Comparison of ENCODE assay signal across 8 mouse cellular contexts in genomic region chr11:119052661-119053256, GRCm38 (mm10). TPM values are rescaled to one million over a fixed set of nuclear protein-coding genes. Genes with fewer than 3 reads are reported as not detected.
DNase-seq lines count a peak whose midpoint lies in the region; ATAC-seq and TF ChIP-seq lines count a peak whose summit lies in the region.

No protein-coding gene starts in this region.

- no peak; the same call in 1 of the 2 replicates for ATAC-seq in forebrain, embryonic 13.5 days
- 0 out of 2 replicates have a peak, but pooled peaks have one; percentile 15 for ATAC-seq in kidney, postnatal 0 days (replicated peaks; ENCODE audit: low FRiP score, low read depth)
- ATAC-seq in midbrain, embryonic 11.5 days (ENCODE audit: low FRiP score) = peak; percentile 19; the same call in 1 of the 2 replicates

- H3K27me3 ChIP-seq in MEL (ENCODE audit: control insufficient read depth in 1 of 2, insufficient read depth in 2 of 2, low read length in 2 of 2) = peaks cover 0 to 4% of the 10 kb centered on the region in 2 experiments
- H3K27me3 ChIP-seq in forebrain, embryonic 13.5 days = peaks cover 78% of the 10 kb centered on the region
- H3K27me3 ChIP-seq in kidney, postnatal 0 days (ENCODE audit: insufficient read depth, low read length) = peaks cover 76% of the 10 kb centered on the region
- H3K27me3 ChIP-seq in midbrain, embryonic 11.5 days (ENCODE audit: control insufficient read depth, insufficient read depth, low read length) = peaks cover 91% of the 10 kb centered on the region

- no peak overlapping the region for H3K27ac ChIP-seq in MEL (ENCODE audit: control insufficient read depth, low read depth, low read length)
- H3K27ac ChIP-seq in forebrain, embryonic 13.5 days = peak overlapping the region; percentile 95
- no peak overlapping the region for H3K27ac ChIP-seq in kidney, postnatal 0 days
- H3K27ac ChIP-seq in midbrain, embryonic 11.5 days (ENCODE audit: low read depth, low read length) = no peak overlapping the region; the same call in 1 of the 2 replicates

- H3K4me1 ChIP-seq in MEL (ENCODE audit: control insufficient read depth in 1 of 2, insufficient read depth in 2 of 2, low read length in 2 of 2) = 0 out of 4 replicates have a peak, but pooled peaks cover 0 to 7% of the 10 kb centered on the region in 2 experiments
- H3K4me1 ChIP-seq in forebrain, embryonic 13.5 days = peaks cover 59% of the 10 kb centered on the region
- peaks cover 22% of the 10 kb centered on the region for H3K4me1 ChIP-seq in kidney, postnatal 0 days (replicated peaks; ENCODE audit: insufficient read depth, low read length)
- H3K4me1 ChIP-seq in midbrain, embryonic 11.5 days (ENCODE audit: control insufficient read depth, insufficient read depth, low read length) = peaks cover 37% of the 10 kb centered on the region

- peak; percentile 52 to 57 for DNase-seq in heart, adult 18-20 months
- no peak for DNase-seq in heart, postnatal 25 days (ENCODE audit: low spot score)
- peak; percentile 86 for DNase-seq in MEL (ENCODE audit: low read depth, low spot score)
- peak; percentile 74 for DNase-seq in kidney, postnatal 0 days (ENCODE audit: low spot score)
- no peak for DNase-seq in midbrain, embryonic 11.5 days (ENCODE audit: low spot score, missing footprints)
- DNase-seq in frontal cortex, postnatal 25 days (ENCODE audit: low spot score in 2 of 2) = no peak
- DNase-seq in T-cell, adult 2 months (ENCODE audit: low spot score) = no peak

- H3K4me3 ChIP-seq in MEL (ENCODE audit: control insufficient read depth in 1 of 2, insufficient read depth in 1 of 2, low read depth in 2 of 2, low read length in 2 of 2) = peak overlapping the region; percentile 27 to 50; a peak in 3 of 4 replicates
- H3K4me3 ChIP-seq in forebrain, embryonic 13.5 days = peak overlapping the region; percentile 55
- H3K4me3 ChIP-seq in kidney, postnatal 0 days (replicated peaks; ENCODE audit: low read depth, low read length) = peak overlapping the region; percentile 16
- H3K4me3 ChIP-seq in midbrain, embryonic 11.5 days (ENCODE audit: low read depth, low read length) = peak overlapping the region; percentile 29

- 0 out of 4 replicates have a peak, but pooled peaks of 1 of the 2 experiments have one; percentile 40 for TF ChIP-seq POLR2A in MEL (IDR thresholded peaks at IDR 0.05; ENCODE audit: control insufficient read depth in 1 of 2, insufficient read depth in 1 of 2, low read depth in 1 of 2, low read length in 2 of 2, poor library complexity in 1 of 2)

- WGBS in forebrain, embryonic 13.5 days = 4% methylated on average over 13 of the region's 13 CpGs
- WGBS in kidney, postnatal 0 days = 2% methylated on average over 13 of the region's 13 CpGs
- WGBS in midbrain, embryonic 11.5 days = under 1% methylated on average over 13 of the region's 13 CpGs

- peak overlapping the region; percentile 56 for H3K9ac ChIP-seq in MEL (ENCODE audit: control insufficient read depth, low read depth, low read length, poor library complexity, severe bottlenecking)
- H3K9ac ChIP-seq in forebrain, embryonic 13.5 days = peak overlapping the region; percentile 58
- H3K9ac ChIP-seq in kidney, postnatal 0 days (ENCODE audit: low read depth, low read length) = no peak overlapping the region
- no peak overlapping the region for H3K9ac ChIP-seq in midbrain, embryonic 11.5 days (ENCODE audit: low read length)

- no peaks in the 10 kb centered on the region for H3K79me2 ChIP-seq in MEL (ENCODE audit: control insufficient read depth, insufficient read depth, low read length, poor library complexity)

- peaks cover 0 to 2% of the 10 kb centered on the region in 2 experiments; a peak in 1 of 4 replicates for H3K36me3 ChIP-seq in MEL (ENCODE audit: control insufficient read depth in 1 of 2, insufficient read depth in 2 of 2, low read length in 2 of 2)
- H3K36me3 ChIP-seq in forebrain, embryonic 13.5 days (ENCODE audit: poor library complexity, severe bottlenecking) = no peaks in the 10 kb centered on the region
- H3K36me3 ChIP-seq in kidney, postnatal 0 days (ENCODE audit: insufficient read depth, low read length) = no peaks in the 10 kb centered on the region
- no peaks in the 10 kb centered on the region for H3K36me3 ChIP-seq in midbrain, embryonic 11.5 days (ENCODE audit: control insufficient read depth, insufficient read depth, low read length)

- H3K9me3 ChIP-seq in MEL (replicated peaks; ENCODE audit: insufficient read depth, low read length) = no peaks in the 10 kb centered on the region
- no peaks in the 10 kb centered on the region for H3K9me3 ChIP-seq in forebrain, embryonic 13.5 days (replicated peaks)
- H3K9me3 ChIP-seq in kidney, postnatal 0 days (replicated peaks; ENCODE audit: low read length) = no peaks in the 10 kb centered on the region
- no peaks in the 10 kb centered on the region for H3K9me3 ChIP-seq in midbrain, embryonic 11.5 days (ENCODE audit: control insufficient read depth, low read length)

- peak overlapping the region; percentile 95 for H3K4me2 ChIP-seq in forebrain, embryonic 13.5 days
- peak overlapping the region; percentile 57 for H3K4me2 ChIP-seq in kidney, postnatal 0 days (ENCODE audit: low read length)
- peak overlapping the region; percentile 57 for H3K4me2 ChIP-seq in midbrain, embryonic 11.5 days

- TF ChIP-seq RAD21 in MEL (IDR thresholded peaks at IDR 0.05; ENCODE audit: low read depth, low read length) = no peak

- TF ChIP-seq EP300 in MEL (IDR thresholded peaks at IDR 0.05; ENCODE audit: low read depth in 1 of 2, low read length in 2 of 2) = no peak

- intact Hi-C loops in heart, postnatal 25 days (cut with DNase I) = loop anchor here (5.0 kb wide), 1 partner anchor 140 kb away; no protein-coding TSS in a partner anchor

- no peak for TF ChIP-seq CTCF in MEL (IDR thresholded peaks at IDR 0.05 in 2 of 3, conservative IDR thresholded peaks at IDR 0.05 in 1 of 3; ENCODE audit: control insufficient read depth in 1 of 3, insufficient read depth in 1 of 3, low read depth in 2 of 3, low read length in 3 of 3, poor library complexity in 1 of 3, severe bottlenecking in 1 of 3)
- no peak for TF ChIP-seq CTCF in kidney, postnatal 0 days (IDR thresholded peaks at IDR 0.05; ENCODE audit: low read depth)

TF ChIP-seq in MEL, 35 proteins besides CTCF, POLR2A, EP300 and RAD21 (continues in another document):
- TF ChIP-seq BHLHE40 (IDR thresholded peaks at IDR 0.05; ENCODE audit: borderline replicate concordance, low read depth, low read length) (no peak), KAT2A (conservative IDR thresholded peaks at IDR 0.05; ENCODE audit: low read depth, low read length) (no peak), MYC (IDR thresholded peaks at IDR 0.05; ENCODE audit: low read depth, low read length) (peak; percentile 69; the same call in 1 of the 2 replicates), USF2 (IDR thresholded peaks at IDR 0.05; ENCODE audit: borderline replicate concordance in 1 of 2, insufficient read depth in 1 of 2, low read depth in 1 of 2, low read length in 2 of 2) (no peak), MXI1 (IDR thresholded peaks at IDR 0.05; ENCODE audit: low read depth, low read length) (peak; percentile 48; the same call in 1 of the 2 replicates), E2F4 (IDR thresholded peaks at IDR 0.05; ENCODE audit: borderline replicate concordance, low read depth, low read length) (peak; percentile 61; the same call in 1 of the 2 replicates), SIN3A (IDR thresholded peaks at IDR 0.05; ENCODE audit: low read length) (peak; percentile 51; the same call in 1 of the 2 replicates), JUND (IDR thresholded peaks at IDR 0.05; ENCODE audit: low read depth, low read length) (no peak), ELF1 (IDR thresholded peaks at IDR 0.05; ENCODE audit: low read depth, low read length) (no peak), HCFC1 (IDR thresholded peaks at IDR 0.05; ENCODE audit: low read depth, low read length) (0 out of 2 replicates have a peak, but pooled peaks have one; percentile 12), MAZ (IDR thresholded peaks at IDR 0.05; ENCODE audit: low read depth, low read length) (no peak), UBTF (IDR thresholded peaks at IDR 0.05; ENCODE audit: borderline replicate concordance, insufficient read depth, low read depth, low read length) (no peak), MAX (IDR thresholded peaks at IDR 0.05; ENCODE audit: low read length) (peak; percentile 57; the same call in 1 of the 2 replicates), MEF2A (IDR thresholded peaks at IDR 0.05; ENCODE audit: extremely low read depth, insufficient replicate concordance, low read depth, low read length, poor library complexity, severe bottlenecking) (no peak)

RNA-seq across cellular contexts. Expression of gene Cbx8, which starts 12.0 kb away (rescaled TPM):
- 1 to 10 TPM; 3.1 to 4.0 TPM for total RNA-seq in heart, adult 18-20 months (2021)
- total RNA-seq in heart, postnatal 25 days (2021) = 1 to 10 TPM; 4.4 to 7.6 TPM
- total RNA-seq in MEL (2012; rRNA removed) = 5.3 and 5.7 TPM in 2 replicates
- polyA plus RNA-seq in MEL (2012; ENCODE audit: insufficient read depth in 1 of 2, insufficient read length in 2 of 2, low read depth in 1 of 2, low replicate concordance in 2 of 2, missing spikeins in 1 of 2) = 10 to 100 TPM in 1 of 2 experiments, not detected in 1; 11.3 TPM
- 9.8 and 12.3 TPM in 2 replicates for polyA plus RNA-seq in forebrain, embryonic 13.5 days (2015; fragmentation: Nextera tagmentation; extraction: Ambion mirVana)
- 6.1 and 7.7 TPM in 2 replicates for polyA plus RNA-seq in kidney, postnatal 0 days (2015; fragmentation: Nextera tagmentation; extraction: Ambion mirVana)
- polyA plus RNA-seq in midbrain, embryonic 11.5 days (2014; fragmentation: Nextera tagmentation; extraction: Ambion mirVana) = 11.3 and 11.9 TPM in 2 replicates

RNA-seq across cellular contexts. Expression of gene Cbx2, which starts 30.0 kb away (rescaled TPM):
- total RNA-seq in heart, adult 18-20 months (2021) = 1 to 10 TPM; 1.5 to 2.6 TPM
- 1 to 10 TPM; 3.8 to 3.9 TPM for total RNA-seq in heart, postnatal 25 days (2021)
- total RNA-seq in MEL (2012; rRNA removed) = 11.8 and 13.1 TPM in 2 replicates
- 10 to 100 TPM in 1 of 2 experiments, not detected in 1; 13.3 TPM for polyA plus RNA-seq in MEL (2012; ENCODE audit: insufficient read depth in 1 of 2, insufficient read length in 2 of 2, low read depth in 1 of 2, low replicate concordance in 2 of 2, missing spikeins in 1 of 2)
- 45.2 and 52.0 TPM in 2 replicates for polyA plus RNA-seq in forebrain, embryonic 13.5 days (2015; fragmentation: Nextera tagmentation; extraction: Ambion mirVana)
- 16.7 and 18.4 TPM in 2 replicates for polyA plus RNA-seq in kidney, postnatal 0 days (2015; fragmentation: Nextera tagmentation; extraction: Ambion mirVana)
- polyA plus RNA-seq in midbrain, embryonic 11.5 days (2014; fragmentation: Nextera tagmentation; extraction: Ambion mirVana) = 66.7 and 70.5 TPM in 2 replicates

RNA-seq across cellular contexts. Expression of gene Cbx4, which starts 33.3 kb away (rescaled TPM):
- 1 to 10 TPM; 6.5 to 7.2 TPM for total RNA-seq in heart, adult 18-20 months (2021)
- 10 to 100 TPM; 14.0 to 14.8 TPM for total RNA-seq in heart, postnatal 25 days (2021)
- 8.0 and 8.1 TPM in 2 replicates for total RNA-seq in MEL (2012; rRNA removed)
- 10 to 100 TPM in 1 of 2 experiments, not detected in 1; 22.6 TPM for polyA plus RNA-seq in MEL (2012; ENCODE audit: insufficient read depth in 1 of 2, insufficient read length in 2 of 2, low read depth in 1 of 2, low replicate concordance in 2 of 2, missing spikeins in 1 of 2)
- polyA plus RNA-seq in forebrain, embryonic 13.5 days (2015; fragmentation: Nextera tagmentation; extraction: Ambion mirVana) = 10.2 and 11.5 TPM in 2 replicates
- polyA plus RNA-seq in kidney, postnatal 0 days (2015; fragmentation: Nextera tagmentation; extraction: Ambion mirVana) = 8.0 and 9.7 TPM in 2 replicates
- 6.3 and 7.0 TPM in 2 replicates for polyA plus RNA-seq in midbrain, embryonic 11.5 days (2014; fragmentation: Nextera tagmentation; extraction: Ambion mirVana)

Comparison
In these comparisons a context has a peak if more than half of its experiments do, and no peak if none do; other contexts are left out.
1. DNase-seq: peak in heart, adult 18-20 months (2 of 2), MEL (single experiment) and kidney, postnatal 0 days (single experiment); none in heart, postnatal 25 days (single experiment), midbrain, embryonic 11.5 days (single experiment), frontal cortex, postnatal 25 days (0 of 2) and T-cell, adult 2 months (single experiment).
2. H3K9ac ChIP-seq: peak in MEL (single experiment) and forebrain, embryonic 13.5 days (single experiment); none in kidney, postnatal 0 days (single experiment) and midbrain, embryonic 11.5 days (single experiment).
3. Peak in every context shown above with its lines, with median percentiles within 50 percentile points of each other: H3K4me3 ChIP-seq and H3K4me2 ChIP-seq.